ENCODE assay signal across 23 mouse cellular contexts in the genomic region with DNA sequence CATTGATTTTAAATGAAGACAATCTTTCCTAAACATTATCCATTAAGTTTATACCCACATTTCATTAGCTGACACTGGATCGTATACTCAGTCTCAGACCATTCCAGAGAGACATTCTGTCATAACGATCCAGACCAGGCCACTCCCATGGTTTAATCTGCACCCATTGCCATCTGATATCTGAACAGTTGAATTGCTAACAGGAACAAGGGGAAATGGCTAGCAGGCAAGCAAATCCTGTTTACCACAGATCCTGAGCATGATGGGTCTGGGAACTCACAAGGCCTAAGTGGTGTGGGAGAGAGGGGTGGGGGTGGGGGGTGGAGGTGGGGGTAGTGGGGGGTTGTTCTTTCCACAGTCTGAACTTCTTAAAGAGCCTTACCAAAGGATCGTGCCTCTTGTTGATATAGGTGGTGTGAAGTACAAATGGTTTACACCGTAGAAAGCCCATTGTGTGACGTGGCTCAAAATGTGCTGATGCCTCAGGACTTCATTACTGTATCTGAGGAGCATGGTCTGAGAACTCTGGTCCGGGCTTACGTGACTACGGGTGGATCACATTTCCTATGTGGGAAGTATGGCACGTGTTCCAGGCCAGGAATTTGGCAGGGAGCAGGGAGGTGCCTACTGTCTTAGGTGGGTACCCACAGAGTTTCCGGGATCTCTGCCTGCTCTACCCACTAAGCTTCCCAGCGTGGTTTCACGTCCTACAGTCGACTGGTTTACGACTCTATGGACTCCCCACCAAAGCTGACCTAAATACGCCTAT. TPM values are rescaled to one million over a fixed set of nuclear protein-coding genes. Genes with fewer than 3 reads are reported as not detected.
"Had no signal": no experiment of that assay in that cellular context is flagged by ENCODE, and none has a peak within 500 bp of the region (broad histone marks: within the 10 kb centered on the region; RNA-seq: fewer than 3 reads in every experiment).

No protein-coding gene starts in this region.

- ATAC-seq: intestine, postnatal 0 days; liver, embryonic 12.5 days; midbrain, embryonic 13.5 days; midbrain, embryonic 16.5 days had no signal

- H3K9ac ChIP-seq: limb, embryonic 13.5 days; liver, embryonic 12.5 days; liver, embryonic 15.5 days; lung, embryonic 14.5 days; midbrain, embryonic 13.5 days; neural tube, embryonic 13.5 days; stomach, embryonic 15.5 days had no signal

- DNase-seq: kidney, adult 8-10 months; kidney, postnatal 14 days; kidney, postnatal 4 days; liver; lung, embryonic 14.5 days; retina, postnatal 1 day; right cerebral cortex, postnatal 25 days; spleen, adult 18-20 months; thymus, postnatal 25 days had no signal

- H3K4me2 ChIP-seq: limb, embryonic 13.5 days; liver, embryonic 12.5 days; liver, embryonic 15.5 days; lung, embryonic 14.5 days; midbrain, embryonic 13.5 days; neural tube, embryonic 13.5 days; stomach, embryonic 15.5 days had no signal

- H3K4me1 ChIP-seq: limb, embryonic 13.5 days; midbrain, embryonic 13.5 days; neural tube, embryonic 13.5 days; stomach, embryonic 15.5 days had no signal

- H3K27ac ChIP-seq: limb, embryonic 10.5 days; limb, embryonic 13.5 days; liver, embryonic 12.5 days; liver, embryonic 15.5 days; midbrain, embryonic 10.5 days; midbrain, embryonic 13.5 days; neural tube, embryonic 13.5 days; stomach, embryonic 15.5 days had no signal

- H3K4me3 ChIP-seq: limb, embryonic 10.5 days; limb, embryonic 13.5 days; liver, embryonic 12.5 days; liver, embryonic 15.5 days; megakaryocyte, embryonic 14.5 days; midbrain, embryonic 10.5 days; midbrain, embryonic 13.5 days; myocyte; neural tube, embryonic 13.5 days; stomach, embryonic 15.5 days had no signal

- H3K36me3 ChIP-seq: limb, embryonic 10.5 days; limb, embryonic 13.5 days; liver, embryonic 12.5 days; liver, embryonic 15.5 days; midbrain, embryonic 10.5 days; midbrain, embryonic 13.5 days; neural tube, embryonic 13.5 days; stomach, embryonic 15.5 days had no signal

- H3K9me3 ChIP-seq: limb, embryonic 10.5 days; limb, embryonic 13.5 days; liver, embryonic 12.5 days; liver, embryonic 15.5 days; megakaryocyte, embryonic 14.5 days; midbrain, embryonic 10.5 days; midbrain, embryonic 13.5 days; neural tube, embryonic 13.5 days; stomach, embryonic 15.5 days had no signal

- H3K27me3 ChIP-seq: limb, embryonic 13.5 days; liver, embryonic 15.5 days; megakaryocyte, embryonic 14.5 days; midbrain, embryonic 13.5 days; neural tube, embryonic 13.5 days; stomach, embryonic 15.5 days had no signal

RNA-seq across cellular contexts. Expression of gene Morn4, which starts 52.5 kb away (rescaled TPM):
- total RNA-seq: monocyte, adult 5-6 weeks; neutrophil, adult 5-6 weeks had no signal
